Mouse (Mus musculus): ENCODE measurements around the gene Faah. TPM values are rescaled to one million over a fixed set of nuclear protein-coding genes. Genes with fewer than 3 reads are reported as not detected.

Gene Faah
- polyA plus RNA-seq, 1 experiment, result 31.6 TPM

GRCm38 (mm10) chr4:116032906-116033305, 15.2 kb upstream of the Faah start:
- H3K27me3 ChIP-seq (ENCODE audit: control insufficient read depth, insufficient read depth, low read length), result no peaks in the 10 kb centered on the region
- H3K4me1 ChIP-seq (ENCODE audit: control insufficient read depth, insufficient read depth, low read length), result no peaks in the 10 kb centered on the region; the same call in 1 of the 2 replicates
- no peak overlapping the region for H3K4me3 ChIP-seq (ENCODE audit: control insufficient read depth, low read depth, low read length)
- TF ChIP-seq POLR2A (IDR thresholded peaks at IDR 0.05; ENCODE audit: control insufficient read depth, low read depth, low read length) (no peak), CTCF (IDR thresholded peaks at IDR 0.05; ENCODE audit: control insufficient read depth, insufficient read depth, insufficient replicate concordance, low read depth, low read length) (no peak)
- no peak overlapping the region for H3K27ac ChIP-seq (ENCODE audit: control insufficient read depth, insufficient read depth, low read depth, low read length)
- no peaks in the 10 kb centered on the region for H3K36me3 ChIP-seq (ENCODE audit: control insufficient read depth, insufficient read depth, low read length)

DNA sequence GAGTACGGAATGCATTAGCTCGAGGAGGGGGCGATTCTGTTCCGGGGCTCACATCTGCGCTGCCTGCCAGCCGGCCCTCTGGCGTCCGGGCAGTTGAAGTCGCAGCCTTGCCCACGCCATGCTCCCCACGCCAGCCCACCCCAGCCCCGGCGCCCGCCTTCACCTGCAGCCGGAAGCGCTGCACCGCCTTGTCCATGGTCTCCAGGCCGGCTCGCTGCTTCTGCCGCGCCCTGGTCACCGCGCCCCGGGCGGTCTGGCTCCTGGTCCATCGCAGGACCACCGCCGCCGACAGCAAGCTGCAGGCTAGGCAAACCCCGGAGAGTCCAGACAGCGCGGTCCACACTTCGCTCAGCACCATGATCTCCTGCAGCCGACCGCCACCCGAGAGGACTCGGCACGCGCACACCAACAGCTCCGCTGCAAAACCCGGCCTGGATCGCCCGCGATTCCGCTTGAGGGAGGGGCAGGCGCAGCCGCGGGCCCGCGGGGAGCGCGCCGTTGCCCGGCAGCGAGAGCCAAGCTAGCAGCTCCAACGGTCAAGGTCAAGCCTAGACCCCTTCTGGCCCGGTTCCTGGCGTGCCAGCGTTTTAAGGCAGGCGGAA, 325 bp downstream of the Faah start:
- Histone ChIP-seq H3K4me1 (ENCODE audit: control insufficient read depth, insufficient read depth, low read length) (peaks cover 10% of the 10 kb centered on the region), H3K4me3 (ENCODE audit: control insufficient read depth, low read depth, low read length) (peak overlapping the region; percentile 93), H3K36me3 (ENCODE audit: control insufficient read depth, insufficient read depth, low read length) (no peaks in the 10 kb centered on the region), H3K27ac (ENCODE audit: control insufficient read depth, insufficient read depth, low read depth, low read length) (peak overlapping the region; percentile 92), H3K27me3 (ENCODE audit: control insufficient read depth, insufficient read depth, low read length) (no peaks in the 10 kb centered on the region)
- no peak for TF ChIP-seq CTCF (IDR thresholded peaks at IDR 0.05; ENCODE audit: control insufficient read depth, insufficient read depth, insufficient replicate concordance, low read depth, low read length)
- TF ChIP-seq POLR2A (IDR thresholded peaks at IDR 0.05; ENCODE audit: control insufficient read depth, low read depth, low read length), result peak; percentile 82

GRCm38 (mm10) chr4:116016862-116017299, 845 bp downstream of the Faah start:
- peak overlapping the region; percentile 92; the same call in 1 of the 2 replicates for H3K27ac ChIP-seq (ENCODE audit: control insufficient read depth, insufficient read depth, low read depth, low read length)
- H3K27me3 ChIP-seq (ENCODE audit: control insufficient read depth, insufficient read depth, low read length), result no peaks in the 10 kb centered on the region
- H3K4me3 ChIP-seq (ENCODE audit: control insufficient read depth, low read depth, low read length), result peak overlapping the region; percentile 93
- H3K36me3 ChIP-seq (ENCODE audit: control insufficient read depth, insufficient read depth, low read length), result no peaks in the 10 kb centered on the region
- peaks cover 10% of the 10 kb centered on the region for H3K4me1 ChIP-seq (ENCODE audit: control insufficient read depth, insufficient read depth, low read length)
- no peak for TF ChIP-seq POLR2A (IDR thresholded peaks at IDR 0.05; ENCODE audit: control insufficient read depth, low read depth, low read length)
- no peak for TF ChIP-seq CTCF (IDR thresholded peaks at IDR 0.05; ENCODE audit: control insufficient read depth, insufficient read depth, insufficient replicate concordance, low read depth, low read length)

GRCm38 (mm10) chr4:116016396-116016795, 1.3 kb downstream of the Faah start:
- no peak overlapping the region for H3K27ac ChIP-seq (ENCODE audit: control insufficient read depth, insufficient read depth, low read depth, low read length)
- no peaks in the 10 kb centered on the region for H3K27me3 ChIP-seq (ENCODE audit: control insufficient read depth, insufficient read depth, low read length)
- TF ChIP-seq POLR2A (IDR thresholded peaks at IDR 0.05; ENCODE audit: control insufficient read depth, low read depth, low read length), result no peak
- no peaks in the 10 kb centered on the region for H3K36me3 ChIP-seq (ENCODE audit: control insufficient read depth, insufficient read depth, low read length)
- peak overlapping the region; percentile 93 for H3K4me3 ChIP-seq (ENCODE audit: control insufficient read depth, low read depth, low read length)
- H3K4me1 ChIP-seq (ENCODE audit: control insufficient read depth, insufficient read depth, low read length), result peaks cover 10% of the 10 kb centered on the region

- Histone ChIP-seq H3K4me1 (ENCODE audit: control insufficient read depth, insufficient read depth, low read length) (peaks cover 10% of the 10 kb centered on the region), H3K27me3 (ENCODE audit: control insufficient read depth, insufficient read depth, low read length) (no peaks in the 10 kb centered on the region), H3K4me3 (ENCODE audit: control insufficient read depth, low read depth, low read length) (peak overlapping the region; percentile 93), H3K36me3 (ENCODE audit: control insufficient read depth, insufficient read depth, low read length) (no peaks in the 10 kb centered on the region), H3K27ac (ENCODE audit: control insufficient read depth, insufficient read depth, low read depth, low read length) (no peak overlapping the region)
- TF ChIP-seq POLR2A (IDR thresholded peaks at IDR 0.05; ENCODE audit: control insufficient read depth, low read depth, low read length) (no peak), CTCF (IDR thresholded peaks at IDR 0.05; ENCODE audit: control insufficient read depth, insufficient read depth, insufficient replicate concordance, low read depth, low read length) (no peak)
These were observed 1.7 kb downstream of the Faah start for GRCm38 (mm10) chr4:116015996-116016395.

DNA sequence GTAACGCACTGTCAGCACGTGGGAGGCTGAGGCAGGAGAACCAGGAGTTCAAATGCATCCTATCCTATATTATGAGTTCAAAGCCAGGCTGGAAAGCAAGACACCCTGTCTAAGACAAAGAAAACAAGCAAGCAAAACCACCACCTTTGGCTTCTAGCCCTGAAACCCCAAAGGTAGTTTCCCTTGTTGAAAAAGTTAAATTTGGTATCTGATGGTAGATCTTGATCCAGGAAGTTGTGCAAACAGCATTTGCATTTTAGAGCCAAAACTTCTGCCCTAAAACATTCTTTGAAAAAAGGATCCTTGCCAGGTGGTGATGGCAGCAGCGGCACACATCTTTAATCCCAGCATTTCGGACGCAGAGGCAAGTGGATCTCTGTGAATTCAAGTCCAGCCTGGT, 2.2 kb downstream of the Faah start:
- no peak overlapping the region for H3K27ac ChIP-seq (ENCODE audit: control insufficient read depth, insufficient read depth, low read depth, low read length)
- no peaks in the 10 kb centered on the region for H3K27me3 ChIP-seq (ENCODE audit: control insufficient read depth, insufficient read depth, low read length)
- H3K4me1 ChIP-seq (ENCODE audit: control insufficient read depth, insufficient read depth, low read length), result peaks cover 10% of the 10 kb centered on the region
- H3K36me3 ChIP-seq (ENCODE audit: control insufficient read depth, insufficient read depth, low read length), result no peaks in the 10 kb centered on the region
- H3K4me3 ChIP-seq (ENCODE audit: control insufficient read depth, low read depth, low read length), result no peak overlapping the region
- TF ChIP-seq POLR2A (IDR thresholded peaks at IDR 0.05; ENCODE audit: control insufficient read depth, low read depth, low read length) (no peak), CTCF (IDR thresholded peaks at IDR 0.05; ENCODE audit: control insufficient read depth, insufficient read depth, insufficient replicate concordance, low read depth, low read length) (no peak)

DNA sequence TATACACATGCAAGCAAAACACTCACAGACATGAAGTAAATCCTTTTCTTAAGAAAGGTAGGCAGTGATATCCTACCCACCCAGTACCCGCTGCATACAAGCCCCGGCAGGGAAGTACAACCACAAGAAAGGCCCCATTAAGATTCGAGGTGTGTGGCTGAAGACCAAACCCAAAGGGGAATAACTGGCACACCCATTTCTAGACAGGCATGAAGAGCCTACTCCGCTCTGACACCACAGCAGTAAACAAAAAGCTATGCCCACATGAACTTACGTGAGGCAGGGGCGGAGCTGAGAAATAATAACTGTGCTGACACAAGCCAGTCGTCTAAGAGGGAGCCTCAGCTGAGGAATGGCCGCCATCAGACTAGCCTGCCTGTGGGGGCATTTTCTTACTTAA, 7.5 kb downstream of the Faah start:
- Histone ChIP-seq H3K27me3 (ENCODE audit: control insufficient read depth, insufficient read depth, low read length) (no peaks in the 10 kb centered on the region), H3K4me3 (ENCODE audit: control insufficient read depth, low read depth, low read length) (no peak overlapping the region), H3K27ac (ENCODE audit: control insufficient read depth, insufficient read depth, low read depth, low read length) (no peak overlapping the region), H3K36me3 (ENCODE audit: control insufficient read depth, insufficient read depth, low read length) (no peaks in the 10 kb centered on the region), H3K4me1 (ENCODE audit: control insufficient read depth, insufficient read depth, low read length) (no peaks in the 10 kb centered on the region)
- TF ChIP-seq POLR2A (IDR thresholded peaks at IDR 0.05; ENCODE audit: control insufficient read depth, low read depth, low read length) (no peak), CTCF (IDR thresholded peaks at IDR 0.05; ENCODE audit: control insufficient read depth, insufficient read depth, insufficient replicate concordance, low read depth, low read length) (no peak)

All from testis, adult 2 months (tissue).